Mouse (Mus musculus): ENCODE data around the gene Gm49358. TPM values are rescaled to one million over a fixed set of nuclear protein-coding genes. Genes with fewer than 3 reads are reported as not detected.

Gm49358 gene
- polyA plus RNA-seq, 1 experiment from 2014 or later, result not detected

DNA sequence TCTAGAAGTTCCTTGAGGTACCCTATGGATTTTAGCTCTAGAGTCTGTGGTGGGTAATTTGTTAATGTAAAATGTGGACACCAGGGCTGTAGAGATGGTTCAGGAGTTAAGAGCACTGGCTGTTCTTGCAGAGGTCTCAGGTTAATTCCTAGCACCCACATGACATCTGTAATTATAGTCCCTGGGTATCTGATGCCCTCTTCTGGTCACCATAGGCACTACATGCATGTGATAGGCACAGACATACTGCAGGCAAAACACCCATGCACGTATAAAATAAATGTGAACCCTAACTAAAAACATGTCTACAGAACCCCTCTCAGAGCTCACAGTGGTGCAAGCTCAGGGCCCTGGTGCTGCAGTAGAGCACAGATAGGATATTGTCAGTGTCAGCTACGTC is 65.7 kb downstream of the Gm49358 start:
- H3K27ac ChIP-seq (ENCODE audit: low read depth, low read length), result no peak overlapping the region
- H3K36me3 ChIP-seq (ENCODE audit: control insufficient read depth, insufficient read depth, low read length), result 0 out of 2 replicates have a peak, but pooled peaks cover 3% of the 10 kb centered on the region
- H3K4me3 ChIP-seq (ENCODE audit: low read depth, low read length), result no peak overlapping the region
- H3K9ac ChIP-seq (ENCODE audit: low read length), result no peak overlapping the region
- H3K27me3 ChIP-seq (replicated peaks; ENCODE audit: control insufficient read depth, insufficient read depth, low read length), result no peaks in the 10 kb centered on the region
- DNase-seq (ENCODE audit: low spot score), result no peak
- H3K4me2 ChIP-seq (ENCODE audit: low read length), result no peak overlapping the region
- ATAC-seq, result no peak
- 91% methylated on average over 2 of the region's 2 CpGs for WGBS
- no peaks in the 10 kb centered on the region for H3K9me3 ChIP-seq (replicated peaks; ENCODE audit: control insufficient read depth, low read length)
- peaks cover 2% of the 10 kb centered on the region; the same call in 1 of the 2 replicates for H3K4me1 ChIP-seq (ENCODE audit: control insufficient read depth, insufficient read depth, low read length)

DNA sequence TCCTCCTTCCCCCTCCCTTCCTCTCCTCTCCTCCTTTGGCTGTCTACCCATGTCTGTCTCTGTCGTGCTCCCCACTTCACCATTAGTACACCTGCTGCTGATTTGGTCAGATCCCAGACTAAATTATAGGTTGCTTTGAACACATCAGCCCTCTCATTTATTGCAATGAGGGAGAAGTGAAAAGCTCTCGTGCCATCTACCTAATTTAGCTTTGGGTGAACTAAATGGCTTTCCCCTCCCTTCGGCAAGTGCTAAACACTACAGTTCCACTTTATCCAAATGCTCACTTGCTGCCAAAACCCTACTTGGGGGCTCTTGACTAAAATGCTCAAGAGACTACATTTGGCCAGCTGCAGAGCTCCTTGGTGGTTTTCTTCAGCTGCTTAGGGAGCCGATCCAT is 73.0 kb downstream of the Gm49358 start:
- WGBS, result 59% methylated on average over 4 of the region's 4 CpGs
- Histone ChIP-seq H3K9me3 (replicated peaks; ENCODE audit: control insufficient read depth, low read length) (no peaks in the 10 kb centered on the region), H3K27me3 (replicated peaks; ENCODE audit: control insufficient read depth, insufficient read depth, low read length) (no peaks in the 10 kb centered on the region), H3K27ac (ENCODE audit: low read depth, low read length) (no peak overlapping the region), H3K36me3 (ENCODE audit: control insufficient read depth, insufficient read depth, low read length) (0 out of 2 replicates have a peak, but pooled peaks cover 5% of the 10 kb centered on the region), H3K4me2 (ENCODE audit: low read length) (no peak overlapping the region), H3K4me3 (ENCODE audit: low read depth, low read length) (no peak overlapping the region), H3K4me1 (ENCODE audit: control insufficient read depth, insufficient read depth, low read length) (no peaks in the 10 kb centered on the region), H3K9ac (ENCODE audit: low read length) (no peak overlapping the region)
- ATAC-seq, result peak; percentile 75
- DNase-seq (ENCODE audit: low spot score), result peak; percentile 69

DNA sequence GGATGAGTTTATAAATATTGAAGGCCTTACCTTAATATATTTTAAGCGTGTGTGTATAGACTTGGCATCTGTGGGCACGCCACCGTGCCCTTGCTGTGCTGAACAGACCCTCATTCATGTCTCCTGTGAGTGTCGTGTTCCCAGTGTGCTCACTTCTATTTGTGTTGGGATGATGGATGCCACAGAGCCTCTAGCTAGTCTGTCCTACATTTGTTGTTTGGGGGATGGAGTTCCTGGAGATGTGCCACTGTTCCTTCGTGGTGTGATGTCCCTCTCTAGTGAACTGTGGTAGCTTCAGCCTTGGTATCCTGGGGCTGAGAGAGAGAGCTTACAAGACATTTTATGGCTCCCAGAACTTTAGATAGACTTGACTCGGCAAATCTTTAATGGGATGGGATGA is 75.1 kb downstream of the Gm49358 start:
- Histone ChIP-seq H3K27me3 (replicated peaks; ENCODE audit: control insufficient read depth, insufficient read depth, low read length) (no peaks in the 10 kb centered on the region), H3K4me3 (ENCODE audit: low read depth, low read length) (no peak overlapping the region), H3K27ac (ENCODE audit: low read depth, low read length) (no peak overlapping the region), H3K9ac (ENCODE audit: low read length) (no peak overlapping the region), H3K36me3 (ENCODE audit: control insufficient read depth, insufficient read depth, low read length) (0 out of 2 replicates have a peak, but pooled peaks cover 3% of the 10 kb centered on the region), H3K4me2 (ENCODE audit: low read length) (no peak overlapping the region), H3K4me1 (ENCODE audit: control insufficient read depth, insufficient read depth, low read length) (no peaks in the 10 kb centered on the region), H3K9me3 (replicated peaks; ENCODE audit: control insufficient read depth, low read length) (no peaks in the 10 kb centered on the region)
- 90% methylated on average over 6 of the region's 6 CpGs for WGBS
- ATAC-seq (no peak), DNase-seq (ENCODE audit: low spot score) (no peak)

DNA sequence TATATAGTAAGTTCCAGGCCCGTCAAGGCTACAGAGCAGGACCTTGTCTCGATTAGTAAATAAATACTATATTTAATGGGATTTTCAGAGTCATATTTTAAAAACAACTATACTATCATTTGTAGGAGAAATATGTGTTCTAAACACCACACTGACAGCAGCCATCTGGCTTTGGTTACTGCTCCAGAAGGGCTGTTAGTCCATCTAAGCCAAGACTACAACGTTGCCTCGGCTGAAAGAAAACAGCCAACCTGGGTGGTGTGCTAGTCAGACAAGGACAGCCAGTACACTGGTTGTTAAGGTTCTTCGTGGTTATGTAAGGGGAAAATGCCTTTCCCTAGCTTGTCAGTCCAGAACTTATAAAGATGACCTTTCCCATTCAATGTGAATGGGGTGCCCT is 78.9 kb downstream of the Gm49358 start:
- Histone ChIP-seq H3K4me3 (ENCODE audit: low read depth, low read length) (no peak overlapping the region), H3K9me3 (replicated peaks; ENCODE audit: control insufficient read depth, low read length) (no peaks in the 10 kb centered on the region), H3K4me1 (ENCODE audit: control insufficient read depth, insufficient read depth, low read length) (no peaks in the 10 kb centered on the region), H3K4me2 (ENCODE audit: low read length) (no peak overlapping the region), H3K9ac (ENCODE audit: low read length) (no peak overlapping the region), H3K27ac (ENCODE audit: low read depth, low read length) (no peak overlapping the region), H3K27me3 (replicated peaks; ENCODE audit: control insufficient read depth, insufficient read depth, low read length) (no peaks in the 10 kb centered on the region), H3K36me3 (ENCODE audit: control insufficient read depth, insufficient read depth, low read length) (no peaks in the 10 kb centered on the region)
- no peak for ATAC-seq
- no peak for DNase-seq (ENCODE audit: low spot score)
- 80% methylated on average over 5 of the region's 5 CpGs for WGBS

DNA sequence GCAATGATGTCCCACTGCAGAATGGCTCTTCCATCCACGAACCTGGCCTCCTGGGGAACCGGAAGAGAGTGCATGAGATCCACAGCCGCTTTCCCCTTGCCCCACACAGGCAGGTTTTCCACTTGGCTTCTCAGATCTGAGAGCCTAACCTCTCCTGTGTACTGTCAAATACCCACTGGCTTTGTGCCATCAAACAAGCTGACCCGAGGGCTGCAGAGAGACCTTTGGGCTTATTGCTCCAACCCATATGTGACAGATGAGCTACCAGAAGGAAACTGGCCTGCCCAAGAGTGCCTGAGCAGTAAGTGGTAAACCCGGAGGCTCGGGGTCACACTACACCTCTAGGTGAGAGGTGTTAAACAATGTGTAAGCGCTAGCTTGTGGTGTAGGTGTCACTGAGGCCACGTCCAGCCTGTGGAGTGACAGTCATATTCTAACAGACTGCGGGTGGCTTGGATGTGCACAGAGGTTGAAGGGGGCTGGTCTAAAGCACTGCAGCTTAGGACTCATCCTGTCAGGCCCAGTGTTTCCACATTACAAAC is 83.2 kb downstream of the Gm49358 start:
- Histone ChIP-seq H3K4me3 (ENCODE audit: low read depth, low read length) (no peak overlapping the region), H3K4me2 (ENCODE audit: low read length) (no peak overlapping the region), H3K4me1 (ENCODE audit: control insufficient read depth, insufficient read depth, low read length) (no peaks in the 10 kb centered on the region), H3K27me3 (replicated peaks; ENCODE audit: control insufficient read depth, insufficient read depth, low read length) (no peaks in the 10 kb centered on the region), H3K36me3 (ENCODE audit: control insufficient read depth, insufficient read depth, low read length) (no peaks in the 10 kb centered on the region), H3K9me3 (replicated peaks; ENCODE audit: control insufficient read depth, low read length) (no peaks in the 10 kb centered on the region), H3K9ac (ENCODE audit: low read length) (no peak overlapping the region), H3K27ac (ENCODE audit: low read depth, low read length) (no peak overlapping the region)
- WGBS, result 86% methylated on average over 9 of the region's 9 CpGs
- DNase-seq (ENCODE audit: low spot score), result no peak
- no peak for ATAC-seq

DNA sequence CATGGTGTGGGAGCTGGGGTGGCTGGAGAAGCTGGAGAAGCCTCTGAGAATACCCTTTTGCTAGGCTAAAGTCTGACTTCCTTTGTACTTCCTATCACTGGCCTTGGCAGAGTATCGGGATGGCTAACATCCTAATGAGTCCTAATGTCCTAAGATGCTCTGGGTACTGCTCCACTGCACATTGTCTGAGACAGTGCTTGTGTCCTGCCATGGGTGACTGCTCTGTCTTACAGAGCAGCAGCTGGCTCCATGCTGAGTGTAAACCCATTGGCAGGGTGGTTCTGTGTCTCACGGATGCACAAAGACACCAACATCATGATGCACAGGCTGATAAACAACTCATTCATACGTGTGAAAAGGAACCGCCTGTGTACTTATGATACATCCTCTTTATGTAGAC is 85.3 kb downstream of the Gm49358 start:
- H3K4me1 ChIP-seq (ENCODE audit: control insufficient read depth, insufficient read depth, low read length), result no peaks in the 10 kb centered on the region
- ATAC-seq, result no peak

DNA sequence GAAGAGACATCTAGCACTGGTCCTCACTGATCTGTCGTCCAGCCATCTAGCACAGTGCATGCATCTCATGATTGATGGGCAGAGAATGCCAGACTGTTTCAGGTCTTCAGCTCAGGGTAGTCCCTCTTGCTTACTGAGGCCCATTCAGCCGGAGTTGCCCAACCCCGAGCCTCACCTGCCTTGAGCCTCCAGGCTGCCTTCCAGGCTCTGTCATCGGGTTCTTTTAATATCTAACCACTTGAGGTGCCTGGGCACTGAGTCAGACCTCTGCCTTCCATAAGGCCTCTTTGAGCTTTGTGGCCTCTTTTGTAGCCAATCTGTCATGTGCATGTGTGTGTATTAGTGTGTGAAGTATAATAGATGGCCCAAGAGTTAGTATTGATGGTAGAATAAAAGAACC is 85.7 kb downstream of the Gm49358 start:
- no peak overlapping the region for H3K27ac ChIP-seq (ENCODE audit: low read depth, low read length)
- 72% methylated on average over 4 of the region's 4 CpGs for WGBS
- no peak for ATAC-seq
- no peak overlapping the region for H3K4me2 ChIP-seq (ENCODE audit: low read length)
- no peak overlapping the region for H3K9ac ChIP-seq (ENCODE audit: low read length)
- no peak for DNase-seq (ENCODE audit: low spot score)
- no peaks in the 10 kb centered on the region for H3K4me1 ChIP-seq (ENCODE audit: control insufficient read depth, insufficient read depth, low read length)
- H3K4me3 ChIP-seq (ENCODE audit: low read depth, low read length), result no peak overlapping the region
- H3K27me3 ChIP-seq (replicated peaks; ENCODE audit: control insufficient read depth, insufficient read depth, low read length), result no peaks in the 10 kb centered on the region
- no peaks in the 10 kb centered on the region for H3K9me3 ChIP-seq (replicated peaks; ENCODE audit: control insufficient read depth, low read length)
- H3K36me3 ChIP-seq (ENCODE audit: control insufficient read depth, insufficient read depth, low read length), result no peaks in the 10 kb centered on the region

More for the DNA sequence above, 85.3 kb downstream of the Gm49358 start:
- 92% methylated on average over 4 of the region's 4 CpGs for WGBS
- Histone ChIP-seq H3K36me3 (ENCODE audit: control insufficient read depth, insufficient read depth, low read length) (no peaks in the 10 kb centered on the region), H3K9me3 (replicated peaks; ENCODE audit: control insufficient read depth, low read length) (no peaks in the 10 kb centered on the region), H3K4me3 (ENCODE audit: low read depth, low read length) (no peak overlapping the region), H3K27me3 (replicated peaks; ENCODE audit: control insufficient read depth, insufficient read depth, low read length) (no peaks in the 10 kb centered on the region), H3K9ac (ENCODE audit: low read length) (no peak overlapping the region), H3K27ac (ENCODE audit: low read depth, low read length) (no peak overlapping the region), H3K4me2 (ENCODE audit: low read length) (no peak overlapping the region)
- DNase-seq (ENCODE audit: low spot score), result no peak

DNA sequence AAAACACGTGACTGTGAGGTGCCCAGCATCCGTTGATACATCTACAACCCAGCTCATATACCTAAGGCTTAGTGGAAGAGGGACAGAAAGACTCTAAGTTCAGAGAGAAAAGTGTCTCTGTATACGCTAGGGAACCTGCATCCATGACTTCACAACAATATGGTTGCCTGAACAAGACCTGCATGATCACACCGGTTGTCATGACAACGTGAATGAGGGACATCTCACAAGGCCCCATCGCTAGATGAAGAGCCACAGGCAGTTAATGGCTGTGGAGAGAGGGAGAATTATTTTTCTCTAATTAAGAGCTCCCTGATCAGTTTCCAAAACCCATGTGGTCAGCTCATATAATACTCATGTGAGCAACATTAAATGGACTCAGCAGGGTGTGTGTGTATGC is 88.4 kb downstream of the Gm49358 start:
- Histone ChIP-seq H3K4me3 (ENCODE audit: low read depth, low read length) (no peak overlapping the region), H3K9ac (ENCODE audit: low read length) (no peak overlapping the region), H3K4me1 (ENCODE audit: control insufficient read depth, insufficient read depth, low read length) (no peaks in the 10 kb centered on the region), H3K27ac (ENCODE audit: low read depth, low read length) (no peak overlapping the region), H3K4me2 (ENCODE audit: low read length) (no peak overlapping the region), H3K27me3 (replicated peaks; ENCODE audit: control insufficient read depth, insufficient read depth, low read length) (no peaks in the 10 kb centered on the region), H3K9me3 (replicated peaks; ENCODE audit: control insufficient read depth, low read length) (no peaks in the 10 kb centered on the region), H3K36me3 (ENCODE audit: control insufficient read depth, insufficient read depth, low read length) (no peaks in the 10 kb centered on the region)
- ATAC-seq (no peak), DNase-seq (ENCODE audit: low spot score) (peak; percentile 34)
- 76% methylated on average over 6 of the region's 6 CpGs for WGBS

DNA sequence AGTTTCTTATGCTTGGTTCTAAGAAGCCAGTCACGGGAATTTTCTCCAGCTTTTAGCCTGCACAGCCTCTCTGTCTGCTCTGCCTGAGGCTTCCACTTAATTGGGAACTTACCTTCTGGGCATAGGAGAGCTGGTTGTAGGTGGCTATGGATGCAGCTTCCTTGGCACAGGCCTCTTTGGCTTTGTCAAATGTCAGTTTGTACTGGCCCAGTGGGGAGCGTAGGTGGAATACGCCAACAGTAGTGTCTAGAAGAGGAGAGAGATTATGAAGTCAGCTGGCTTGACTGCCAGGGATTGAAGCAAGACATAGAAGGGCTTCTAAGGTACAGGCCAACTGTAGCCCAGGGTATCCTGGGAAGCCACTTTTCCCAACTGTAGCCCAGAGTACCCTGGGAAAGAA is 89.7 kb downstream of the Gm49358 start:
- Histone ChIP-seq H3K4me1 (ENCODE audit: control insufficient read depth, insufficient read depth, low read length) (no peaks in the 10 kb centered on the region), H3K9me3 (replicated peaks; ENCODE audit: control insufficient read depth, low read length) (no peaks in the 10 kb centered on the region), H3K27ac (ENCODE audit: low read depth, low read length) (no peak overlapping the region), H3K27me3 (replicated peaks; ENCODE audit: control insufficient read depth, insufficient read depth, low read length) (no peaks in the 10 kb centered on the region), H3K9ac (ENCODE audit: low read length) (no peak overlapping the region), H3K4me2 (ENCODE audit: low read length) (no peak overlapping the region), H3K4me3 (ENCODE audit: low read depth, low read length) (no peak overlapping the region), H3K36me3 (ENCODE audit: control insufficient read depth, insufficient read depth, low read length) (no peaks in the 10 kb centered on the region)
- ATAC-seq (no peak), DNase-seq (ENCODE audit: low spot score) (no peak)
- WGBS, result 85% methylated on average over 3 of the region's 3 CpGs

All from forebrain, embryonic 14.5 days (tissue).